Mouse (Mus musculus) bone marrow macrophage, adult 2 months (primary cell): Measurements from ENCODE around the gene Mapk3.

Experiments used
- CTCF ChIP-seq: IDR thresholded peaks from 2 replicates; pipeline ENCODE4 v1.5.1; 2012; ENCODE audit warnings: low read depth, mild to moderate bottlenecking, low read length, moderate library complexity
- POLR2A ChIP-seq: IDR thresholded peaks from 2 replicates; pipeline ENCODE4 v1.6.1; 2012; ENCODE audit warnings: mild to moderate bottlenecking, low read depth, low read length, borderline replicate concordance

DNA sequence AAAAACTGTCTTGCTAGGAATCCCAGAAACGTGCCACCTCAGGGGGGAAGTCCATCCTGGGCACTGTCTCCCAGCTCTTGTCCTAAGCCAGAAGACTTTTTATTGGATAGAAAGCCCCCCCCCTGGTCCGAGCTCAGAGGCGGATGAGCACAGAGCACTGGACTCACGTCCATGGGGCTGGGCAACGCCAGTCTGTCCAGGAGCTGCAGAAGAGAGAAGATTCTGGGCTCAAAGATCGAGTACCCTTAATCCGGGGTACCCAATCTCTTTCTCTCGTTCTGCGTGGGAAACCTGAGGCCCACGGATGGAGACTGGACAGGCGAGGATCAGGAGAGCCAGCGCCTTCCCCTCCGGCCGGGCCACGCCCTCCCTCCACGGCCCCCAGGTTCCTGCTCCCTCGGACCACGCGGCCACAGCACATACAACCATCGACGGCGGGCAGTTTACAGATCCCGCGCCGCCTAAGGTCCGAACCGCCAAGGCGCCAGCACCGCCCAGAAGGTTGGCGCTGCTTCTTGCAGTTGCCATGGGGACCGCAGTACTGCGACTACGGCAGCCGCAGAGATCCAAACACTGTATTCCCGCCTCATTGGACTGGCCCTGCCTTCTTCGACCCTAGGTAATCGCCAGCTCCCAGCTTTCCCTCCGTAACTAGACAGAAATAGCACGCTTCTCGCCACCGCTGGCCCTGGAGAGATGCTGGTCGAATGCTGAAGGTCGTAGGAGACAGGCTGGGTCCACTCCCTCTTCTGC lies 49.5 kb downstream of the Mapk3 start:
- no peak for TF ChIP-seq CTCF
- TF ChIP-seq POLR2A, result no peak
